Mouse (Mus musculus): Measurements from ENCODE around the gene Pdia4.
"Not testable (repeated sequence)": the region's sequence is repeated elsewhere in the genome, so short reads cannot be mapped to it uniquely, and the experiment has no call there.

The Pdia4 gene

DNA sequence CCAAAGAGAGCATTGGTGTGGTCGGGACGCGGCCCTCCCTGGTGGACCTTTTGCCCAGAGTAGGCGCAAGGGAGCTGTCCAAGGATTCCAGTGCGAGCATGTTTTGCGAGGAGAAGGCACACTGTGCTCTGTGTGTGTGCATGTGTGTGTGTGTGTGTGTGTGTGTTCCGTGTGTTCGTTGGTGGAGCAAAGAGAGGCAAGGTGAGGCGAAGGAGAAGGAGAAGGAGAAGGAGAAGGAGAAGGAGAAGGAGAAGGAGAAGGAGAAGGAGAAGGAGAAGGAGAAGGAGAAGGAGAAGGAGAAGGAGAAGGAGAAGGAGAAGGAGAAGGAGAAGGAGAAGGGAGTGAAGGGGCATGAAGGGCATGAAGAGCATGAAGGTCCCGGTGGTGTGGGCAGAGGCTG, 50.5 kb downstream of the Pdia4 start:
- DNase-seq (ENCODE audit: extremely low spot score, low spot score), result not testable (repeated sequence)

DNA sequence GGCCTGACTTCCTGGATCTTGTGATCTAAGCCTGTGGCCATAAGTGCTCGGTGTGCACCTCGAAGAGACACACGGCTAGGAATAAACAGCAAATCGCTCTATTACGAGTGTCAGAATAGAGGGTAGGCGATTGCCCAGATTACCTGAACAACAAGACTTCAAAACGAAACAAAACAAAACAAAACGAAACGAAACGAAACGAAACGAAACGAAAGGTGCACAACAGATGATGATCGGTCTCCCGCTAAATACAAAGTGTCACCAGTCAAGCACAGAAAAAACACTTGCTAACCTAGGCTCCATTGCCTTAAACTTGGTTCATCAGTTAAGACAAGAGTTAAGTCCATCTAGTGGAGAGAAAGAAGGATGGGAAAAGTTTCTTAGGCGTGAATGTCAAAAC, 53.8 kb downstream of the Pdia4 start:
- not testable (repeated sequence) for DNase-seq (ENCODE audit: extremely low spot score, low spot score)

DNA sequence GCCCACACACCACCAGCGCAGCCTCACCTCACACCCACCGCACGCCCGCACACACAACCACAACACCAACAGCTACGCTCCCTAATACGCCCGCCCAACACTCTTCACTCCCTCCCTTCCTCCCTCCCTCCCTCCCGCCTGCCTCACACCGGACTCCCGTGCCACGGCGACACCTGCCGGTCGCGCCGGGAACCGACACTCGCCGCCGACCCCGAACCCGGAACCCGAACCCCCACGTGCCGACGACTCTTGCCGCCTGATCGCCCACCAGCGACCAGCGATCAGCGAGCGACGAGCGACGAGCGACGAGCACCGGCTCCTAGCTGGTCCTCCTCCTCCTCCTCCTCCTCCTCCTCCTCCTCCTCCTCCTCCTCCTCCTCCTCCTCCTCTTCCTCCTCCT, 55.4 kb downstream of the Pdia4 start:
- not testable (repeated sequence) for DNase-seq (ENCODE audit: extremely low spot score, low spot score)

- not testable (repeated sequence) for DNase-seq (ENCODE audit: extremely low spot score, low spot score)
Measured at GRCm38 (mm10) chr6:47757429-47757828, 55.8 kb downstream of the Pdia4 start.

DNA sequence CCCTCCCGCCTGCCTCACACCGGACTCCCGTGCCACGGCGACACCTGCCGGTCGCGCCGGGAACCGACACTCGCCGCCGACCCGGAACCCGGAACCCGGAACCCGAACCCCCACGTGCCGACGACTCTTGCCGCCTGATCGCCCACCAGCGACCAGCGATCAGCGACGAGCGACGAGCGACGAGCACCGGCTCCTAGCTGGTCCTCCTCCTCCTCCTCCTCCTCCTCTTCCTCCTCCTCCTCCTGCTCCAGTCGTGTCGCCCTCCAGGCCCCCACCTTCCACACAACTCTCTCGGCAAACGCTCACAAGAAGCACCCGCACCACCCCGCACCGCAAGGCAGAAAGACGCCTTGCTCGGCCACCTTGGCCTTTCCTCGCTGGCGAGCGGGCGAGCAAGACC, 60.1 kb downstream of the Pdia4 start:
- DNase-seq (ENCODE audit: extremely low spot score, low spot score), result not testable (repeated sequence)

DNA sequence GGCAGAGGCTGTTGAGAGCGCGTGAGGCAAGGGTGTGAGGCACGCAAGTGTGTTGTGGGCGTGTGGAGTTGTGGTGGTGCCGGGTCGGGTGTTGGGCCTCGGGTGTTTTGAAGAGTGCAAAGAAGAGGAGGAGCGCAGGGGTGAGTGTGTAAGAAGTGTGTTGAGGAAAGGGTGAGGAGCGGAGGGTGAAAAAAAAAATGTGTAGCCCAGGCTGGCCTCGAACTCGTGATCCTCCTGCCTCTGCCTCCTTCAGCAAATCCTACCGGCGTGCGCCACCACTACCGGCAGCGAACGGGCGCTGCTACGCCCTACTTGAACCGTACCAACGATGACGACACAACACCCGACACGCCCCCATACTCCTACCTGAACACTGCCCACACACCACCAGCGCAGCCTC, 64.9 kb downstream of the Pdia4 start:
- not testable (repeated sequence) for DNase-seq (ENCODE audit: extremely low spot score, low spot score)

DNA sequence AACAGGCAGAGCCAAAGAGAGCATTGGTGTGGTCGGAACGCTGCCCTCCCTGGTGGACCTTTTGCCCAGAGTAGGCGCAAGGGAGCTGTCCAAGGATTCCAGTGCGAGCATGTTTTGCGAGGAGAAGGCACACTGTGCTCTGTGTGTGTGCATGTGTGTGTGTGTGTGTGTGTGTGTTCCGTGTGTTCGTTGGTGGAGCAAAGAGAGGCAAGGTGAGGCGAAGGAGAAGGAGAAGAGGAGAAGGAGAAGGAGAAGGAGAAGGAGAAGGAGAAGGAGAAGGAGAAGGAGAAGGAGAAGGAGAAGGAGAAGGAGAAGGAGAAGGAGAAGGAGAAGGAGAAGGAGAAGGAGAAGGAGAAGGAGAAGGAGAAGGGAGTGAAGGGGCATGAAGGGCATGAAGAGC, 65.3 kb downstream of the Pdia4 start:
- not testable (repeated sequence) for DNase-seq (ENCODE audit: extremely low spot score, low spot score)

Measured in neural tube, embryonic 10.5 days (tissue).